Mouse (Mus musculus) urinary bladder, postnatal 36 days (tissue): ENCODE results near the gene Suz12.
"Not testable (repeated sequence)": the region's sequence is repeated elsewhere in the genome, so short reads cannot be mapped to it uniquely, and the experiment has no call there.

Experiments
- DNase-seq, 2 experiments: peaks; one replicate each; pipeline ENCODE4 v3.0.0; 2022; ENCODE audit warnings: low spot score in 2 of 2, mixed read lengths in 1 of 2

Gene Suz12

GRCm38 (mm10) chr11:79991600-79991999 is 1.3 kb upstream of the Suz12 start:
- DNase-seq, result no peak

- DNase-seq, result peak in 1 of 2 experiments; percentile 3
These were observed 793 bp upstream of the Suz12 start for GRCm38 (mm10) chr11:79992035-79992591.

- DNase-seq, result peak in 1 of 2 experiments; percentile 28
These were observed 707 bp downstream of the Suz12 start for GRCm38 (mm10) chr11:79993356-79994270.

GRCm38 (mm10) chr11:79994271-79994988 is 1.5 kb downstream of the Suz12 start:
- DNase-seq, result no peak

GRCm38 (mm10) chr11:80016533-80016932 is 23.6 kb downstream of the Suz12 start:
- not testable (repeated sequence) for DNase-seq

GRCm38 (mm10) chr11:80019792-80020191 is 26.9 kb downstream of the Suz12 start:
- no peak for DNase-seq

GRCm38 (mm10) chr11:80021306-80021705 is 28.4 kb downstream of the Suz12 start:
- DNase-seq, result no peak

- no peak for DNase-seq
These were observed 44.6 kb downstream of the Suz12 start for GRCm38 (mm10) chr11:80037495-80037894.

- peak; percentile 28 to 35 for DNase-seq
These were observed 49.9 kb downstream of the Suz12 start for GRCm38 (mm10) chr11:80042615-80043418.

GRCm38 (mm10) chr11:80043419-80043817 is 50.5 kb downstream of the Suz12 start:
- DNase-seq, result no peak

GRCm38 (mm10) chr11:80046856-80047255 is 54.0 kb downstream of the Suz12 start:
- no peak for DNase-seq

GRCm38 (mm10) chr11:80050088-80050487 is 57.2 kb downstream of the Suz12 start:
- DNase-seq, result no peak

GRCm38 (mm10) chr11:80052456-80052855 is 59.5 kb downstream of the Suz12 start:
- no peak for DNase-seq

GRCm38 (mm10) chr11:80053171-80053570 is 60.3 kb downstream of the Suz12 start:
- no peak for DNase-seq

GRCm38 (mm10) chr11:80054659-80055058 is 61.8 kb downstream of the Suz12 start:
- no peak for DNase-seq

- no peak for DNase-seq
These were observed 63.2 kb downstream of the Suz12 start for GRCm38 (mm10) chr11:80056141-80056540.

- DNase-seq, result peak in 1 of 2 experiments; percentile 19
These were observed 69.3 kb downstream of the Suz12 start for GRCm38 (mm10) chr11:80062159-80062558.

GRCm38 (mm10) chr11:80066373-80066772 is 73.5 kb downstream of the Suz12 start:
- not testable (repeated sequence) for DNase-seq

- no peak for DNase-seq
These were observed 74.7 kb downstream of the Suz12 start for GRCm38 (mm10) chr11:80067558-80067957.

GRCm38 (mm10) chr11:80069815-80070214 is 76.9 kb downstream of the Suz12 start:
- no peak for DNase-seq

GRCm38 (mm10) chr11:80071039-80071438 is 78.1 kb downstream of the Suz12 start:
- DNase-seq, result no peak
